Mouse (Mus musculus): ENCODE results near the gene Itga9. TPM values are rescaled to one million over a fixed set of nuclear protein-coding genes. Genes with fewer than 3 reads are reported as not detected.

Itga9 gene
- polyA plus RNA-seq, 1 experiment from 2014 or later: 5.9 TPM

DNA sequence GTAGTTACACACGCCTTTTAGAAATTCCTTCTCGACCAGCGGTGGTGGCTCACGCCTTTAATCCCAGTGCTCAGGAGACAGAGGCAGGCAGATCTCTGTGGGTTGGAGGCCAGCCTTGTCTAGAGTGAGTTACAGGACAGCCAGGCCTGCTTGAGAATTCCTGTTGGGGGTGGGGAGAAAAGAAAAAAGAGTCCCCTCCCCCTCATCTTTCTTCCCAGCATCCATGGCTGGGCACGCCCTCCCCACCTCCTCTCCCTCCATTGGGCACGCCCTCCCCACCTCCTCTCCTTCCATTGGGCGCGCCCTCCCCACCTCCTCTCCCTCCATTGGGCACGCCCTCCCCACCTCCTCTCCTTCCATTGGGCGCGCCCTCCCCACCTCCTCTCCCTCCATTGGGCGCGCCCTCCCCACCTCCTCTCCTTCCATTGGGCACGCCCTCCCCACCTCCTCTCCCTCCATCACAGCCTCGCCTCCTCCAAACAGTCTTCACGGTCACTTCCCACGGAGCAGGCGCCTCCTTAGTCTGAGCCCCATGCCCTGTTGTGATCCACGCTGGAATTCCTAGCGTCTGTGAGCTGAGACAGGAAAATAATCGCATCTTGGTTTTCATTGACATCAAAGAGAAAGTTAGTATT is 186.8 kb downstream of the Itga9 start:
- Histone ChIP-seq H3K9ac (ENCODE audit: low read depth, low read length) (no peak overlapping the region), H3K27ac (ENCODE audit: low read depth, low read length) (no peak overlapping the region), H3K4me1 (replicated peaks; ENCODE audit: control insufficient read depth, insufficient read depth, low read length) (0 out of 2 replicates have a peak, but pooled peaks cover 5% of the 10 kb centered on the region), H3K36me3 (ENCODE audit: control insufficient read depth, insufficient read depth) (no peaks in the 10 kb centered on the region), H3K9me3 (ENCODE audit: control insufficient read depth) (no peaks in the 10 kb centered on the region), H3K4me3 (ENCODE audit: low read depth, low read length) (no peak overlapping the region), H3K4me2 (replicated peaks; ENCODE audit: low read depth) (no peak overlapping the region), H3K27me3 (replicated peaks; ENCODE audit: control insufficient read depth, insufficient read depth, low read length) (no peaks in the 10 kb centered on the region)
- WGBS: 76% methylated on average over 13 of the region's 21 CpGs
- no peak for ATAC-seq
- no peak for TF ChIP-seq CTCF (IDR thresholded peaks at IDR 0.05; ENCODE audit: low read depth)

DNA sequence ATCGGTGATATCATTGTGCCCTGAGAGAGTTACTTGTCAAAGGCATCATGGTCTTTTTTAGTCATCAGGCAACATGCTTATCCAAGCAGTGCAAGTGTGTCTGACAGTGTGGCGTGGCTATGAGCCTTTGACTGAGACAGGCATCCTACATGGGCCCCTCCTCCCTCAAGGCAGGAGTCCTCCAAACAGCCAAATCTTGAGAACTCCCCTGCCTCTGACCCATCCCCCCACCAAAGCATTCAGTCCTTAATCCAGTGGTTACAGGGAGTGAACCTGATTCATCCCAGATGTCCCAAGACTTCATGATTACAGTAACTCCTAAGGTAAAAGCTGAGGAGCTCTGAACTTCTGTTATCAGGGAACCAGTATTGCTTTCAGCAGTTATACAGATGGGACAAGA is 188.2 kb downstream of the Itga9 start:
- Histone ChIP-seq H3K36me3 (ENCODE audit: control insufficient read depth, insufficient read depth) (no peaks in the 10 kb centered on the region), H3K4me1 (replicated peaks; ENCODE audit: control insufficient read depth, insufficient read depth, low read length) (no peaks in the 10 kb centered on the region), H3K27ac (ENCODE audit: low read depth, low read length) (no peak overlapping the region), H3K27me3 (replicated peaks; ENCODE audit: control insufficient read depth, insufficient read depth, low read length) (no peaks in the 10 kb centered on the region), H3K4me3 (ENCODE audit: low read depth, low read length) (no peak overlapping the region), H3K9ac (ENCODE audit: low read depth, low read length) (no peak overlapping the region), H3K4me2 (replicated peaks; ENCODE audit: low read depth) (no peak overlapping the region), H3K9me3 (ENCODE audit: control insufficient read depth) (no peaks in the 10 kb centered on the region)
- ATAC-seq: no peak
- 83% methylated on average over 2 of the region's 2 CpGs for WGBS
- TF ChIP-seq CTCF (IDR thresholded peaks at IDR 0.05; ENCODE audit: low read depth): no peak

DNA sequence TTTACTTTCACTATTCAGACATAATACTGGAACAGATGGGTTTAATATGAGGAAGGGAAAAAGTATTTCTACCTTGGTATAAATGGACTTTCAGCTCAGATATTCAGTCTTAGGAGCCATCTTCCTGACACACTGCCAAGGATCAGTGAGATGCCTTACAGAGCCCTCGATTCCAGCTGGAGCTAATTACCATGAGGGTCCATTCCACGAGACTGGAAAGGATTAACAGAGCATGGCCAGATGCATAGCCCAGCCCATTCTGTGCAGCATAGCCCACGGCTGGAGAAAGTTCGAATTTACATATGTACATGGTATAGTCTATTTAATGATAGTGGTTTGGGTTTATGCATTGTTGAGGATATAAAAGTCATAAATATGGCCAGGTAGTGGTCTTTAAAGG is 188.8 kb downstream of the Itga9 start:
- no peak overlapping the region for H3K4me2 ChIP-seq (replicated peaks; ENCODE audit: low read depth)
- H3K9me3 ChIP-seq (ENCODE audit: control insufficient read depth): no peaks in the 10 kb centered on the region
- WGBS: 67% methylated on average over 4 of the region's 4 CpGs
- ATAC-seq: no peak
- TF ChIP-seq CTCF (IDR thresholded peaks at IDR 0.05; ENCODE audit: low read depth): no peak
- H3K27me3 ChIP-seq (replicated peaks; ENCODE audit: control insufficient read depth, insufficient read depth, low read length): no peaks in the 10 kb centered on the region
- no peaks in the 10 kb centered on the region for H3K36me3 ChIP-seq (ENCODE audit: control insufficient read depth, insufficient read depth)
- H3K4me3 ChIP-seq (ENCODE audit: low read depth, low read length): no peak overlapping the region
- H3K9ac ChIP-seq (ENCODE audit: low read depth, low read length): no peak overlapping the region
- no peak overlapping the region for H3K27ac ChIP-seq (ENCODE audit: low read depth, low read length)
- no peaks in the 10 kb centered on the region for H3K4me1 ChIP-seq (replicated peaks; ENCODE audit: control insufficient read depth, insufficient read depth, low read length)

DNA sequence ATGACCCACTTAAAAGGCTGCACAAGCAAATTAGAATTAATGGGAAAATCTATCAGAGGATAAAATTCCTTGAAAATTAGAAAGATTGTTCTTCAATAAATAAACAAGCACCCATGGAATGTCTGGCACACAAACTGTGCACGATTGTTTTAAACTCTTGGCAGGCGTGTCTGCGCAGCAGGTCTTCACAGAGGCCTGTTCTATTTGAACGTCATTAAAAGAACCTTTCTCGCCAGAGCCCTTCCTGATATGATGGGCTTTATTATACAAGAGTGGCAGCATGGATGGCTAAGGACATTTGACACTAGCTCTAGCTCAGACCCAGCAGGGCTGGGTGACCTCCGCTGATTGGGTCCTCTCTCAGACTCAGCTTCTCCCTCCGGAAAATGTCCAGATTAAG is 192.6 kb downstream of the Itga9 start:
- Histone ChIP-seq H3K27ac (ENCODE audit: low read depth, low read length) (no peak overlapping the region), H3K4me1 (replicated peaks; ENCODE audit: control insufficient read depth, insufficient read depth, low read length) (no peaks in the 10 kb centered on the region), H3K4me3 (ENCODE audit: low read depth, low read length) (no peak overlapping the region), H3K9ac (ENCODE audit: low read depth, low read length) (no peak overlapping the region), H3K36me3 (ENCODE audit: control insufficient read depth, insufficient read depth) (no peaks in the 10 kb centered on the region), H3K9me3 (ENCODE audit: control insufficient read depth) (no peaks in the 10 kb centered on the region), H3K4me2 (replicated peaks; ENCODE audit: low read depth) (no peak overlapping the region), H3K27me3 (replicated peaks; ENCODE audit: control insufficient read depth, insufficient read depth, low read length) (no peaks in the 10 kb centered on the region)
- no peak for TF ChIP-seq CTCF (IDR thresholded peaks at IDR 0.05; ENCODE audit: low read depth)
- no peak for ATAC-seq
- 55% methylated on average over 7 of the region's 7 CpGs for WGBS

DNA sequence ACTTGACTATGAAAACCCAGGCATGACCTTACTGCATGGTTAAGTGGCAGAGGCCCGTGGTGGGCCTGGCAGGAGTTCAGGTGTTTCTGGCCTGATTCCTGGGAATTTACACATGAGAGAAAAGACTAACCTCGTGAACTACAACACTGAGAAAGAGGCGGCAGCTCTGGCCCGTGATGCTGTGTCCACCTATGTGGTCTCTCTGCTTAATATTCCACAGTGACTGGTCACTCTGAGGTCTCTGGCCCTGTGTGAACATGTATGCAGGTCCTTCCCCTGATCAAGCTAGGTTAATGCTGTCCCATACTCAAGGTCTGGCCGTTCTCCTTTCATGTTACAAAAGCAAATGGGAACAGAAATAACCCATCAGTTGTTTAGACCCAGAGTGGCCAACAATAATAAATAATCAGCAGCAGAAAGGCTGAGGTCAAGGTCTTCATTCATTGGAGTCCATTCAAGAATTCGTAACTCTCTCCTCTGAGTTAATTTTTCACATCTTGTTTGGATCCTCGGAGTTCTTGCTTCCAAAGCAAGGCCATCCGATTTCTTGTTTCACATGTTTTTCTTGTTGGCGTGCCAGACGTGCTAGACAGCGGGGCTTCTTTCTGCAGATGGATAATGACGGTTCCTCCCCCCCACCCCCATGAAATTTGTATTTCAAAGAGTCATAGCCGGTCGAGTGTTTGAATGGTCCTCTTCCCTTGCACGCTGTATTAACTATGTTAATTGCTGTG is 194.9 kb downstream of the Itga9 start:
- peak overlapping the region; percentile 28; the same call in 1 of the 2 replicates for H3K27ac ChIP-seq (ENCODE audit: low read depth, low read length)

DNA sequence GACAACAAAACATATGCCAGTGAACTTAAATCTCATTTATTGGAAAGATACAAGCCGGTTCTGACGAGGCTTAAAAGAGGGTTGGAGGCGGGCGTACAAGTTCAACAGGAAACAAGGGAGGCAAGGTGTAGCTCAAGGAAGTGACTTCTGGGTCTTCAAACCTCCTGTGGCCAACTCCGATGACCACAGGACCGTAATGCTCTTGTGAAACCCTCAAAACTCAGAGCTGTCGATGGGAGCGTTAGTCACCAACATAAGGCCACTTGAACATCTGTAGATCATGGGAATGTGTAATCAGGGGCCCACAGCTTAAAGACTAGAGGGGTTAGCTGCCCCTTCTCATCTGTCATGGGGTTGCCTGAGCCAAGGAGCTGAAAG is 195.4 kb downstream of the Itga9 start:
- TF ChIP-seq CTCF (IDR thresholded peaks at IDR 0.05; ENCODE audit: low read depth): no peak
- ATAC-seq: no peak
- Histone ChIP-seq H3K9me3 (ENCODE audit: control insufficient read depth) (no peaks in the 10 kb centered on the region), H3K36me3 (ENCODE audit: control insufficient read depth, insufficient read depth) (no peaks in the 10 kb centered on the region), H3K4me2 (replicated peaks; ENCODE audit: low read depth) (0 out of 2 replicates have a peak overlapping the region, but pooled peaks have one; percentile 6), H3K4me3 (ENCODE audit: low read depth, low read length) (no peak overlapping the region), H3K4me1 (replicated peaks; ENCODE audit: control insufficient read depth, insufficient read depth, low read length) (peaks cover 8% of the 10 kb centered on the region; the same call in 1 of the 2 replicates), H3K27me3 (replicated peaks; ENCODE audit: control insufficient read depth, insufficient read depth, low read length) (no peaks in the 10 kb centered on the region), H3K27ac (ENCODE audit: low read depth, low read length) (no peak overlapping the region), H3K9ac (ENCODE audit: low read depth, low read length) (no peak overlapping the region)
- 78% methylated on average over 8 of the region's 8 CpGs for WGBS

More for the DNA sequence above, 194.9 kb downstream of the Itga9 start:
- no peaks in the 10 kb centered on the region for H3K36me3 ChIP-seq (ENCODE audit: control insufficient read depth, insufficient read depth)
- no peaks in the 10 kb centered on the region for H3K9me3 ChIP-seq (ENCODE audit: control insufficient read depth)
- no peak overlapping the region for H3K4me3 ChIP-seq (ENCODE audit: low read depth, low read length)
- 64% methylated on average over 15 of the region's 15 CpGs for WGBS
- no peak for ATAC-seq
- H3K9ac ChIP-seq (ENCODE audit: low read depth, low read length): no peak overlapping the region
- H3K4me2 ChIP-seq (replicated peaks; ENCODE audit: low read depth): no peak overlapping the region
- H3K27me3 ChIP-seq (replicated peaks; ENCODE audit: control insufficient read depth, insufficient read depth, low read length): no peaks in the 10 kb centered on the region
- no peak for TF ChIP-seq CTCF (IDR thresholded peaks at IDR 0.05; ENCODE audit: low read depth)
- peaks cover 5% of the 10 kb centered on the region; the same call in 1 of the 2 replicates for H3K4me1 ChIP-seq (replicated peaks; ENCODE audit: control insufficient read depth, insufficient read depth, low read length)
